Mouse (Mus musculus) CH12.LX (cell line): ENCODE measurements around the gene Itprid1. TPM values are rescaled to one million over a fixed set of nuclear protein-coding genes. Genes with fewer than 3 reads are reported as not detected.

Experiments
- DNase-seq: peaks from one replicate; pipeline ENCODE4 v3.0.0-alpha.2; 2013; ENCODE audit errors: extremely low read depth
- H3K27ac ChIP-seq: 2 replicates; pipeline ENCODE4 v1.5.1; 2012; ENCODE audit warnings: low read depth, mild to moderate bottlenecking, control low read depth, moderate library complexity; ENCODE audit not compliant: insufficient read depth
- H3K27me3 ChIP-seq: replicated peaks from 2 replicates; pipeline ENCODE3; 2012; ENCODE audit warnings: inconsistent platforms
- H3K36me3 ChIP-seq, 2 experiments: replicated peaks in 1 of 2; 2 replicates each; pipeline versions ENCODE3 to v1.6.1; 2012; ENCODE audit warnings: inconsistent platforms in 1 of 2, low read length in 1 of 2, mild to moderate bottlenecking in 1 of 2, mixed read lengths in 1 of 2, moderate library complexity in 1 of 2; ENCODE audit not compliant: control insufficient read depth in 1 of 2, insufficient read depth in 1 of 2
- H3K4me1 ChIP-seq, 2 experiments: 2 replicates each; pipeline ENCODE4 v1.6.1; 2012; ENCODE audit warnings: inconsistent platforms in 1 of 2, moderate library complexity in 1 of 2; ENCODE audit not compliant: insufficient read depth in 2 of 2, control insufficient read depth in 1 of 2
- H3K4me2 ChIP-seq: 2 replicates; pipeline ENCODE4 v1.6.1; 2012; ENCODE audit warnings: low read depth, mild to moderate bottlenecking, control low read depth; ENCODE audit not compliant: poor library complexity, insufficient read depth, severe bottlenecking
- H3K4me3 ChIP-seq, 3 experiments: fragments of 150-350 bp in 1 of 3; sonication (generic) in 1 of 3; replicated peaks in 1 of 3; 2 replicates each; pipeline versions ENCODE3 to v1.5.1; 2011 to 2012; ENCODE audit warnings: low read depth in 2 of 3, low read length in 2 of 3, mild to moderate bottlenecking in 2 of 3, moderate library complexity in 2 of 3, control low read depth in 1 of 3, improper control_type of control experiment in 1 of 3, inconsistent platforms in 1 of 3, mixed read lengths in 1 of 3; ENCODE audit not compliant: poor library complexity in 1 of 3
- H3K79me2 ChIP-seq: replicated peaks from 2 replicates; pipeline ENCODE4 v1.6.1; 2012; ENCODE audit warnings: mild to moderate bottlenecking, moderate library complexity; ENCODE audit not compliant: control insufficient read depth, poor library complexity, insufficient read depth, severe bottlenecking; ENCODE audit errors: extremely low read depth
- H3K9ac ChIP-seq: 2 replicates; pipeline ENCODE4 v1.6.1; 2012; ENCODE audit warnings: low read depth, mild to moderate bottlenecking, control low read depth, moderate library complexity; ENCODE audit not compliant: insufficient read depth
- H3K9me3 ChIP-seq: replicated peaks from 2 replicates; pipeline ENCODE3; 2012; ENCODE audit warnings: low read length, inconsistent platforms, mixed read lengths
- BHLHE40 ChIP-seq: IDR thresholded peaks from 2 replicates; pipeline ENCODE4 v1.6.1; 2011; ENCODE audit warnings: mild to moderate bottlenecking, low read depth, low read length, improper control_type of control experiment
- CHD1 ChIP-seq: IDR thresholded peaks from 2 replicates; pipeline ENCODE4 v1.6.1; 2012; ENCODE audit warnings: low read depth, low read length, improper control_type of control experiment, inconsistent platforms
- CTCF ChIP-seq, 2 experiments: IDR thresholded peaks in 1 of 2; conservative IDR thresholded peaks in 1 of 2; 2 replicates each; pipeline ENCODE4 v1.5.1; 2011 to 2012; ENCODE audit warnings: low read depth in 2 of 2, low read length in 2 of 2, improper control_type of control experiment in 1 of 2, inconsistent platforms in 1 of 2, mild to moderate bottlenecking in 1 of 2, moderate library complexity in 1 of 2
- E2F4 ChIP-seq: IDR thresholded peaks from 2 replicates; pipeline ENCODE4 v1.6.1; 2011; ENCODE audit warnings: low read depth, low read length, improper control_type of control experiment; ENCODE audit not compliant: insufficient replicate concordance
- ETS1 ChIP-seq: conservative IDR thresholded peaks from 2 replicates; pipeline ENCODE4 v1.6.1; 2012; ENCODE audit warnings: low read depth, mild to moderate bottlenecking, inconsistent platforms, low read length, improper control_type of control experiment, moderate library complexity
- HCFC1 ChIP-seq: IDR thresholded peaks from 2 replicates; pipeline ENCODE4 v1.6.1; 2012; ENCODE audit warnings: low read depth, mild to moderate bottlenecking, inconsistent platforms, low read length, improper control_type of control experiment
- JUN ChIP-seq: IDR thresholded peaks from 2 replicates; pipeline ENCODE4 v1.6.1; 2011; ENCODE audit warnings: low read depth, mild to moderate bottlenecking, low read length, improper control_type of control experiment, moderate library complexity; ENCODE audit not compliant: insufficient read depth
- MAZ ChIP-seq: IDR thresholded peaks from 2 replicates; pipeline ENCODE4 v1.6.1; 2012; ENCODE audit warnings: low read depth, mild to moderate bottlenecking, inconsistent platforms, low read length, improper control_type of control experiment, moderate library complexity
- MEF2A ChIP-seq: IDR thresholded peaks from 2 replicates; pipeline ENCODE4 v1.6.1; 2014; ENCODE audit warnings: low read depth, mild to moderate bottlenecking, inconsistent platforms, low read length, improper control_type of control experiment, borderline replicate concordance
- MXI1 ChIP-seq: IDR thresholded peaks from 2 replicates; pipeline ENCODE4 v1.6.1; 2011; ENCODE audit warnings: mild to moderate bottlenecking, low read depth, low read length, improper control_type of control experiment
- NRF1 ChIP-seq: IDR thresholded peaks from 2 replicates; pipeline ENCODE4 v1.6.1; 2014; ENCODE audit warnings: low read depth, mild to moderate bottlenecking, inconsistent platforms, low read length, improper control_type of control experiment, moderate library complexity
- PAX5 ChIP-seq: IDR thresholded peaks from 2 replicates; pipeline ENCODE4 v1.6.1; 2012; ENCODE audit warnings: low read length, inconsistent platforms, mixed read lengths
- POLR2A ChIP-seq: IDR thresholded peaks from 2 replicates; pipeline ENCODE4 v1.6.1; 2011; ENCODE audit warnings: low read depth, mild to moderate bottlenecking, improper control_type of control experiment, low read length
- POLR2AphosphoS2 ChIP-seq: IDR thresholded peaks from 2 replicates; pipeline ENCODE4 v1.6.1; 2011; ENCODE audit warnings: low read depth, low read length, improper control_type of control experiment
- RAD21 ChIP-seq: IDR thresholded peaks from 2 replicates; pipeline ENCODE4 v1.6.1; 2011; ENCODE audit warnings: low read depth, mild to moderate bottlenecking, low read length, improper control_type of control experiment, moderate library complexity
- SIN3A ChIP-seq: IDR thresholded peaks from 2 replicates; pipeline ENCODE4 v1.6.1; 2012; ENCODE audit warnings: low read length, improper control_type of control experiment, inconsistent platforms
- SMC3 ChIP-seq: IDR thresholded peaks from 2 replicates; pipeline ENCODE4 v1.6.1; 2011; ENCODE audit warnings: low read depth, low read length, improper control_type of control experiment
- ZC3H11A ChIP-seq: IDR thresholded peaks from 2 replicates; pipeline ENCODE4 v1.6.1; 2012; ENCODE audit warnings: low read depth, mild to moderate bottlenecking, inconsistent platforms, low read length, improper control_type of control experiment
- ZKSCAN1 ChIP-seq: IDR thresholded peaks from 2 replicates; pipeline ENCODE4 v1.6.1; 2012; ENCODE audit warnings: low read depth, inconsistent platforms, low read length, improper control_type of control experiment, borderline replicate concordance
- ZMIZ1 ChIP-seq: IDR thresholded peaks from 2 replicates; pipeline ENCODE4 v1.6.1; 2012; ENCODE audit warnings: low read depth, mild to moderate bottlenecking, inconsistent platforms, low read length, improper control_type of control experiment
- dilution Hi-C: fragments of 300-500 bp; cut with MboI; formaldehyde crosslinking; loops from 2 replicates; pipeline ENCODE4 v1.14.3; 2020; ENCODE audit warnings: low sequenced_read_pairs; ENCODE audit not compliant: extremely low pct_unique_long_range_greater_than_20kb, extremely low pct_ligation_motif_present
- in situ Hi-C: fragments of 300-500 bp; cut with MboI; formaldehyde crosslinking; loops from 3 replicates; pipeline ENCODE4 v1.14.3; 2019; ENCODE audit warnings: low sequenced_read_pairs, low pct_ligation_motif_present, low pct_unique_long_range_greater_than_20kb, mixed read lengths
- polyA plus RNA-seq: library from polyadenylated mRNA; unstranded; fragments of >175 nt; gene quantifications from 2 replicates; pipeline ENCODE4 v1.2.1, GENCODE M21; 2012; ENCODE audit warnings: low read depth; ENCODE audit not compliant: insufficient read length
- total RNA-seq, 2 experiments: library from RNA; depleted of rRNA; stranded (reverse); fragments of 300-350 nt in 1 of 2; fragments of >200 nt in 1 of 2; gene quantifications; 2 replicates each; pipeline ENCODE4 v1.2.3; 2012 to 2014

The Itprid1 gene
- total and polyA plus RNA-seq, 3 experiments, result 0.11 TPM; not detected in 1

DNA sequence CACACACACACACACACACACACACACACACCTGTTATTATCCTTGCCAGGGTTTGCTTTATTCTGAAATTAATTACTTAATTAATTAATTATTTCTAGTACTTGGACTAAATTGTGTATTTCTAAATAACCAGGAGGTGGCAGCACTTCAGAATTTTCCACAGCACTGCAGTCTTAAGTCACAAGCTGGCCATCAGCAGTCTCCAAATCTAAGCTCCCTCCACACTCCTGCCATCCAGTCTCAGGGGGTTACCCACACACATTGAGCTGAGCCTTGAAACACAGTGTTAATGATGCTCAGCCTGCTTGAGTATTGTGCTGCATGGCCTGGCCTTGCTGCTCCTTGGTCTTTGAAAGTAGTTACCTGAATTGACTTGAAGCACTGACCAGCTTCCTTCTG, 136.3 kb downstream of the Itprid1 start:
- dilution Hi-C loops (no loop called here), in situ Hi-C loops (no loop called here)
- no peak overlapping the region for H3K27ac ChIP-seq
- H3K4me3 ChIP-seq, result no peak overlapping the region
- H3K79me2 ChIP-seq, result no peaks in the 10 kb centered on the region
- peaks cover 0 to 6% of the 10 kb centered on the region in 2 experiments; a peak in 2 of 4 replicates for H3K4me1 ChIP-seq
- DNase-seq, result peak; percentile 54
- no peak overlapping the region for H3K4me2 ChIP-seq
- H3K9me3 ChIP-seq, result no peaks in the 10 kb centered on the region
- H3K9ac ChIP-seq, result no peak overlapping the region
- H3K36me3 ChIP-seq, result no peaks in the 10 kb centered on the region
- no peak for TF ChIP-seq JUN
- no peak for TF ChIP-seq BHLHE40
- TF ChIP-seq SMC3, result peak; percentile 58
- peak; percentile 19 for TF ChIP-seq RAD21
- TF ChIP-seq MXI1, result no peak
- TF ChIP-seq E2F4, result no peak
- TF ChIP-seq CTCF (conservative IDR thresholded peaks at IDR 0.05 in 1 of 2, IDR thresholded peaks at IDR 0.05 in 1 of 2; ENCODE audit: low read depth in 2 of 2, low read length in 2 of 2), result peak; percentile 23 to 63; a peak in 2 of 4 replicates
- H3K27me3 ChIP-seq, result no peaks in the 10 kb centered on the region

GRCm38 (mm10) chr6:55979766-55980165, 143.1 kb downstream of the Itprid1 start:
- H3K4me3 ChIP-seq, result no peak overlapping the region
- H3K4me2 ChIP-seq, result no peak overlapping the region
- no peaks in the 10 kb centered on the region for H3K27me3 ChIP-seq
- H3K4me1 ChIP-seq, result peaks cover 0 to 9% of the 10 kb centered on the region in 2 experiments; a peak in 2 of 4 replicates
- H3K9me3 ChIP-seq, result no peaks in the 10 kb centered on the region
- no peak overlapping the region for H3K9ac ChIP-seq
- TF ChIP-seq ZMIZ1 (no peak), SIN3A (no peak), ETS1 (no peak), MEF2A (no peak), NRF1 (no peak), CHD1 (no peak), POLR2AphosphoS2 (no peak), HCFC1 (no peak), MAZ (no peak), POLR2A (no peak), ZC3H11A (no peak), PAX5 (no peak), ZKSCAN1 (no peak), RAD21 (no peak)
- dilution Hi-C loops, result no loop called here
- no peaks in the 10 kb centered on the region for H3K36me3 ChIP-seq
- no peaks in the 10 kb centered on the region for H3K79me2 ChIP-seq
- in situ Hi-C loops, result no loop called here
- H3K27ac ChIP-seq, result no peak overlapping the region
- DNase-seq, result no peak
